Mouse (Mus musculus): ENCODE measurements around the gene Rnf7. TPM values are rescaled to one million over a fixed set of nuclear protein-coding genes. Genes with fewer than 3 reads are reported as not detected.
A peak's percentile ranks its signal among the peaks of the same experiment; 100 is the strongest.

Rnf7 gene
- polyA plus RNA-seq, 1 experiment from 2014 or later = 235 TPM

DNA sequence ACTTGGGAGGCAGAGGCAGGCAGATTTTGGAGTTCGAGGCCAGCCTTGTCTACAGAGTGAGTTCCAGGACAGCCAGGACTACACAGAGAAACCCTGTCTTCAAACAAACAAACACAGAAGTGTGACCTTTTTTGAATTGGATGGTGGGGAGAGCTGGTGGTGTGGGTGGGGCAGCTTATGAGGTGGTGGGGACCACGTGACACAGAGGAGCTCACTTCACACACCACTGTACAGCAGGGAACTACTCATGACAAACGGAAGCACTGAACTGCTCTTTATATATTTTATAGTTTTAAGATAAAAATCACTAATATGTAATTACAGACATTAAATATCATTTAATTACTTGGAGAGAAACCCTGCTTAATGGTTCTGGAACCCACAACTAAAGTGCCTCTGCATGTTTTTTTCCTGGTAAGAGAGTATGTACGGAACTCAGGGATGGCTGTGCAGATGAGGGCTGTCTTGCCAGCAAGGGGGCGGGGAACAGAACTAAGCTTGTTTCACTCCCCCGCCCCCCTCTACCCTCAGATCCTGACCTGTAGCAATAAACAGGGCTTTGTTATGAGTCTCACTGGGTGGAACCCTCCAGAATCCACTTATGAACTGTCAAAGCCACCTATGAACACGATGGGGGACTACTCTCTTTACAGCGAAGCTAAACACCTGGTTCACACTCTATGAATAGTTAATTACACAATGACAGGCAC, 8.8 kb downstream of the Rnf7 start:
- Histone ChIP-seq H3K36me3 (peaks cover 53% of the 10 kb centered on the region), H3K4me3 (no peak overlapping the region), H3K27ac (ENCODE audit: poor library complexity, severe bottlenecking) (no peak overlapping the region), H3K9ac (no peak overlapping the region), H3K27me3 (replicated peaks) (no peaks in the 10 kb centered on the region), H3K9me3 (replicated peaks) (no peaks in the 10 kb centered on the region), H3K4me2 (no peak overlapping the region), H3K4me1 (replicated peaks) (peaks cover 6% of the 10 kb centered on the region; the same call in 1 of the 2 replicates)
- ATAC-seq (ENCODE audit: insufficient number of reproducible peaks, low FRiP score) = no peak
- WGBS = 70% methylated on average over 8 of the region's 8 CpGs

- 81% methylated on average over 10 of the region's 10 CpGs for WGBS
- no peak for ATAC-seq (ENCODE audit: insufficient number of reproducible peaks, low FRiP score)
Observed at GRCm38 (mm10) chr9:96463708-96464107, 14.8 kb downstream of the Rnf7 start.

GRCm38 (mm10) chr9:96461607-96462006, 16.9 kb downstream of the Rnf7 start:
- ATAC-seq (ENCODE audit: insufficient number of reproducible peaks, low FRiP score) = no peak
- H3K36me3 ChIP-seq = peaks cover 48% of the 10 kb centered on the region
- 62% methylated on average over 1 of the region's 1 CpGs for WGBS
- no peak overlapping the region for H3K27ac ChIP-seq (ENCODE audit: poor library complexity, severe bottlenecking)
- H3K9ac ChIP-seq = no peak overlapping the region
- no peaks in the 10 kb centered on the region for H3K4me1 ChIP-seq (replicated peaks)
- no peak overlapping the region for H3K4me2 ChIP-seq
- H3K9me3 ChIP-seq (replicated peaks) = peaks cover 16% of the 10 kb centered on the region
- no peak overlapping the region for H3K4me3 ChIP-seq
- H3K27me3 ChIP-seq (replicated peaks) = no peaks in the 10 kb centered on the region

More at GRCm38 (mm10) chr9:96463708-96464107, 14.8 kb downstream of the Rnf7 start:
- no peaks in the 10 kb centered on the region for H3K4me1 ChIP-seq (replicated peaks)
- H3K4me3 ChIP-seq = no peak overlapping the region
- peaks cover 16% of the 10 kb centered on the region for H3K9me3 ChIP-seq (replicated peaks)
- no peak overlapping the region for H3K4me2 ChIP-seq
- H3K27ac ChIP-seq (ENCODE audit: poor library complexity, severe bottlenecking) = no peak overlapping the region
- H3K36me3 ChIP-seq = peaks cover 68% of the 10 kb centered on the region
- no peak overlapping the region for H3K9ac ChIP-seq
- H3K27me3 ChIP-seq (replicated peaks) = no peaks in the 10 kb centered on the region

GRCm38 (mm10) chr9:96460117-96460865, 18.2 kb downstream of the Rnf7 start:
- no peak overlapping the region for H3K9ac ChIP-seq
- no peak overlapping the region for H3K4me3 ChIP-seq
- H3K27ac ChIP-seq (ENCODE audit: poor library complexity, severe bottlenecking) = no peak overlapping the region
- WGBS = 75% methylated on average over 10 of the region's 10 CpGs
- peaks cover 20% of the 10 kb centered on the region for H3K9me3 ChIP-seq (replicated peaks)
- no peaks in the 10 kb centered on the region for H3K27me3 ChIP-seq (replicated peaks)
- no peak overlapping the region for H3K4me2 ChIP-seq
- no peak for ATAC-seq (ENCODE audit: insufficient number of reproducible peaks, low FRiP score)
- no peaks in the 10 kb centered on the region for H3K4me1 ChIP-seq (replicated peaks)
- H3K36me3 ChIP-seq = peaks cover 41% of the 10 kb centered on the region

GRCm38 (mm10) chr9:96455618-96456017, 22.9 kb downstream of the Rnf7 start:
- 77% methylated on average over 8 of the region's 8 CpGs for WGBS
- Histone ChIP-seq H3K4me2 (no peak overlapping the region), H3K9me3 (replicated peaks) (0 out of 2 replicates have a peak, but pooled peaks cover 9% of the 10 kb centered on the region), H3K27ac (ENCODE audit: poor library complexity, severe bottlenecking) (no peak overlapping the region), H3K27me3 (replicated peaks) (no peaks in the 10 kb centered on the region), H3K9ac (no peak overlapping the region), H3K36me3 (no peaks in the 10 kb centered on the region), H3K4me3 (no peak overlapping the region), H3K4me1 (replicated peaks) (peaks cover 15% of the 10 kb centered on the region)
- no peak for ATAC-seq (ENCODE audit: insufficient number of reproducible peaks, low FRiP score)

GRCm38 (mm10) chr9:96452956-96453355, 25.5 kb downstream of the Rnf7 start:
- WGBS = 77% methylated on average over 4 of the region's 4 CpGs
- no peak overlapping the region for H3K9ac ChIP-seq
- H3K36me3 ChIP-seq = no peaks in the 10 kb centered on the region
- H3K9me3 ChIP-seq (replicated peaks) = 0 out of 2 replicates have a peak, but pooled peaks cover 9% of the 10 kb centered on the region
- no peak overlapping the region for H3K27ac ChIP-seq (ENCODE audit: poor library complexity, severe bottlenecking)
- ATAC-seq (ENCODE audit: insufficient number of reproducible peaks, low FRiP score) = no peak
- no peak overlapping the region for H3K4me2 ChIP-seq
- peaks cover 18% of the 10 kb centered on the region for H3K4me1 ChIP-seq (replicated peaks)
- H3K27me3 ChIP-seq (replicated peaks) = no peaks in the 10 kb centered on the region
- no peak overlapping the region for H3K4me3 ChIP-seq

GRCm38 (mm10) chr9:96450900-96451720, 27.4 kb downstream of the Rnf7 start:
- Histone ChIP-seq H3K9me3 (replicated peaks) (0 out of 2 replicates have a peak, but pooled peaks cover 7% of the 10 kb centered on the region), H3K4me2 (no peak overlapping the region), H3K36me3 (no peaks in the 10 kb centered on the region), H3K4me1 (replicated peaks) (peaks cover 18% of the 10 kb centered on the region), H3K9ac (no peak overlapping the region), H3K27ac (ENCODE audit: poor library complexity, severe bottlenecking) (peak overlapping the region; percentile 71), H3K4me3 (no peak overlapping the region), H3K27me3 (replicated peaks) (no peaks in the 10 kb centered on the region)
- peak; percentile 90 for ATAC-seq (ENCODE audit: insufficient number of reproducible peaks, low FRiP score)
- WGBS = 24% methylated on average over 12 of the region's 12 CpGs

GRCm38 (mm10) chr9:96449514-96449913, 29.0 kb downstream of the Rnf7 start:
- no peak overlapping the region for H3K4me3 ChIP-seq
- H3K27me3 ChIP-seq (replicated peaks) = no peaks in the 10 kb centered on the region
- ATAC-seq (ENCODE audit: insufficient number of reproducible peaks, low FRiP score) = no peak
- WGBS = 82% methylated on average over 9 of the region's 9 CpGs
- H3K36me3 ChIP-seq = no peaks in the 10 kb centered on the region
- no peak overlapping the region for H3K9ac ChIP-seq
- H3K9me3 ChIP-seq (replicated peaks) = 0 out of 2 replicates have a peak, but pooled peaks cover 5% of the 10 kb centered on the region
- H3K27ac ChIP-seq (ENCODE audit: poor library complexity, severe bottlenecking) = no peak overlapping the region
- H3K4me1 ChIP-seq (replicated peaks) = peaks cover 25% of the 10 kb centered on the region
- H3K4me2 ChIP-seq = no peak overlapping the region

DNA sequence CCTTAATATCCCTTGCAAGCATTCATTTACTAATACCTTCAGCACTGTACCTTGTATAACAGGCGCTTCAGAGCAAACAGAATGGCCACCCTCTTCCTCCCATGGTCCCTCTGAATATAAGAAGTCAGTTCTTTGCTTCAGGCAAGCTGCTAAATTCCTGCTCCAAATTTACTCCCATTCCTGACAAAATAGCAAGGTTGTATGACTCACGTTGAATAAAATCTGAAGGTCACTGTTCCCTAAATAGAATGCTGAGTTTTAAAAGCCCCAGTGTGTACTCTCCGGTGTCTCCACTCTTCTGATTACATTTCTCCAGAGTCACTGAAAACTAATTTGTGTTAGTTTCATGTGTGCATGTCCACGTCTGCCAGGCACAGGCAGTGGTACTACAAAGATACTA, 33.1 kb downstream of the Rnf7 start:
- no peaks in the 10 kb centered on the region for H3K36me3 ChIP-seq
- H3K4me2 ChIP-seq = no peak overlapping the region
- no peak overlapping the region for H3K4me3 ChIP-seq
- no peaks in the 10 kb centered on the region for H3K9me3 ChIP-seq (replicated peaks)
- WGBS = 42% methylated on average over 4 of the region's 4 CpGs
- no peaks in the 10 kb centered on the region for H3K27me3 ChIP-seq (replicated peaks)
- no peak for ATAC-seq (ENCODE audit: insufficient number of reproducible peaks, low FRiP score)
- peaks cover 12% of the 10 kb centered on the region; the same call in 1 of the 2 replicates for H3K4me1 ChIP-seq (replicated peaks)
- H3K27ac ChIP-seq (ENCODE audit: poor library complexity, severe bottlenecking) = no peak overlapping the region
- no peak overlapping the region for H3K9ac ChIP-seq

DNA sequence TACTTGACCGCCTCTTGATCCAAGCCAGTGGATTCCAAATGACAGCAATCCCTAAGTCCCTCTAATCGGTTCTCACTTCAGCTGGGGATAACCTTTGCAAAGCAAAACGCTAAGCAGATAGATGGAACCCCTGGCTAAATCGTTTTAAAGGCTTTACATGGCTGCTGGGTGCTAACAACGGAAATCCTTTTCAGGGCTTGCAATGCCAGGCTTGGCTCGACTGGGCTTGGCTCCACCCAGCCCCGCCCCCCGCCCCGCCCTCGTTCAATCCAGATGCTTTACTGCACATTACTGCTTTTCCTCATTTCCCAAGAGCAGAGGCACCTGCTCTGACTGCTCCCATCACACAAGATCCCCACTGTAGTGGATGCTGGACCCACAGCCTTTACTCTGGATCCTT, 36.4 kb downstream of the Rnf7 start:
- no peaks in the 10 kb centered on the region for H3K9me3 ChIP-seq (replicated peaks)
- peaks cover 25% of the 10 kb centered on the region for H3K4me1 ChIP-seq (replicated peaks)
- H3K4me2 ChIP-seq = no peak overlapping the region
- H3K27ac ChIP-seq (ENCODE audit: poor library complexity, severe bottlenecking) = no peak overlapping the region
- no peak for ATAC-seq (ENCODE audit: insufficient number of reproducible peaks, low FRiP score)
- WGBS = 21% methylated on average over 10 of the region's 10 CpGs
- H3K4me3 ChIP-seq = no peak overlapping the region
- H3K9ac ChIP-seq = no peak overlapping the region
- no peaks in the 10 kb centered on the region for H3K27me3 ChIP-seq (replicated peaks)
- no peaks in the 10 kb centered on the region for H3K36me3 ChIP-seq

Data from heart, embryonic 12.5 days (tissue).